Mouse (Mus musculus) liver, embryonic 11.5 days (tissue): ENCODE measurements at regions not wholly inside any gene's neighbourhood (a gene's known extent, or its start where the extent isn't known, plus 50 kb on each side); places are given as distances from the start of the nearest gene placed in this dataset.

ENCODE experiments used
- ATAC-seq: fragments of 200-750 bp; cut with Nextera tagmentation; replicated peaks from 2 replicates; pipeline ENCODE4 v1.8.0; 2017; ENCODE audit warnings: moderate number of reproducible peaks, mild to moderate bottlenecking, moderate TSS enrichment, moderate library complexity; ENCODE audit not compliant: low FRiP score
- DNase-seq: peaks from one replicate; pipeline ENCODE4 v3.0.0-alpha.2; 2017; ENCODE audit warnings: low spot score
- H3K27ac ChIP-seq: fragments of 300-500 bp; sonication (generic); 2 replicates; pipeline ENCODE4 v1.5.1; 2014; ENCODE audit warnings: mild to moderate bottlenecking, low read depth, low read length, control low read depth
- H3K27me3 ChIP-seq: fragments of 300-500 bp; sonication (generic); replicated peaks from 2 replicates; pipeline ENCODE4 v1.6.1; 2014; ENCODE audit warnings: low read length, mixed read lengths; ENCODE audit not compliant: control insufficient read depth, insufficient read depth
- H3K36me3 ChIP-seq: fragments of 300-500 bp; sonication (generic); 2 replicates; pipeline ENCODE4 v1.6.1; 2014; ENCODE audit warnings: mild to moderate bottlenecking, low read length, moderate library complexity, mixed read lengths; ENCODE audit not compliant: control insufficient read depth, insufficient read depth
- H3K4me1 ChIP-seq: fragments of 300-500 bp; sonication (generic); replicated peaks from 2 replicates; pipeline ENCODE4 v1.6.1; 2014; ENCODE audit warnings: low read length, mixed read lengths; ENCODE audit not compliant: control insufficient read depth, insufficient read depth
- H3K4me2 ChIP-seq: fragments of 300-500 bp; sonication (generic); 2 replicates; pipeline ENCODE4 v1.6.1; 2014; ENCODE audit warnings: mild to moderate bottlenecking, control low read depth, moderate library complexity
- H3K4me3 ChIP-seq: fragments of 300-500 bp; sonication (generic); 2 replicates; pipeline ENCODE4 v1.5.1; 2014; ENCODE audit warnings: low read depth, low read length, control low read depth
- H3K9ac ChIP-seq: fragments of 300-500 bp; sonication (generic); 2 replicates; pipeline ENCODE4 v1.6.1; 2014; ENCODE audit warnings: low read depth, low read length, control low read depth
- H3K9me3 ChIP-seq: fragments of 300-500 bp; sonication (generic); 2 replicates; pipeline ENCODE4 v1.6.1; 2016; ENCODE audit warnings: low read length, inconsistent platforms, mixed read lengths; ENCODE audit not compliant: control insufficient read depth
- WGBS: fragments of 180-500 bp; shearing (Covaris S2); extraction: QIAGEN DNeasy Blood & Tissue Kit; methylation state at CpG from one replicate; pipeline ENCODE4 v1.1.7; 2014; 5-methylcytosine and 5-hydroxymethylcytosine counted together

- Histone ChIP-seq H3K36me3 (no peaks in the 10 kb centered on the region), H3K27me3 (no peaks in the 10 kb centered on the region), H3K4me2 (no peak overlapping the region), H3K9me3 (no peaks in the 10 kb centered on the region), H3K27ac (no peak overlapping the region), H3K4me3 (no peak overlapping the region), H3K4me1 (no peaks in the 10 kb centered on the region), H3K9ac (no peak overlapping the region)
- ATAC-seq, result no peak
- 52% methylated on average over 2 of the region's 2 CpGs for WGBS
- no peak for DNase-seq
These were observed 104.5 kb upstream of the Npy2r start for GRCm38 (mm10) chr3:82652346-82652745.

GRCm38 (mm10) chr3:82640052-82640451 is 92.2 kb upstream of the Npy2r start:
- H3K4me1 ChIP-seq, result peaks cover 4% of the 10 kb centered on the region; the same call in 1 of the 2 replicates
- no peak for DNase-seq
- H3K27me3 ChIP-seq, result no peaks in the 10 kb centered on the region
- no peak overlapping the region for H3K4me3 ChIP-seq
- ATAC-seq, result no peak
- 83% methylated on average over 2 of the region's 2 CpGs for WGBS
- no peak overlapping the region for H3K4me2 ChIP-seq
- H3K9ac ChIP-seq, result no peak overlapping the region
- H3K27ac ChIP-seq, result no peak overlapping the region
- no peaks in the 10 kb centered on the region for H3K36me3 ChIP-seq
- H3K9me3 ChIP-seq, result no peaks in the 10 kb centered on the region

- H3K4me1 ChIP-seq, result peaks cover 4% of the 10 kb centered on the region; the same call in 1 of the 2 replicates
- ATAC-seq, result peak; percentile 84
- no peaks in the 10 kb centered on the region for H3K36me3 ChIP-seq
- H3K27ac ChIP-seq, result no peak overlapping the region
- no peak overlapping the region for H3K9ac ChIP-seq
- no peaks in the 10 kb centered on the region for H3K27me3 ChIP-seq
- DNase-seq, result peak; percentile 31
- no peak overlapping the region for H3K4me3 ChIP-seq
- H3K9me3 ChIP-seq, result no peaks in the 10 kb centered on the region
- no peak overlapping the region for H3K4me2 ChIP-seq
- WGBS, result 15% methylated on average over 3 of the region's 3 CpGs
These were observed 88.8 kb upstream of the Npy2r start for GRCm38 (mm10) chr3:82636666-82637065.

- no peak for DNase-seq
- ATAC-seq, result no peak
- WGBS, result 78% methylated on average over 3 of the region's 3 CpGs
- no peaks in the 10 kb centered on the region for H3K27me3 ChIP-seq
- H3K4me3 ChIP-seq, result no peak overlapping the region
- no peaks in the 10 kb centered on the region for H3K9me3 ChIP-seq
- H3K27ac ChIP-seq, result no peak overlapping the region
- H3K4me2 ChIP-seq, result no peak overlapping the region
- no peak overlapping the region for H3K9ac ChIP-seq
- no peaks in the 10 kb centered on the region for H3K4me1 ChIP-seq
- H3K36me3 ChIP-seq, result no peaks in the 10 kb centered on the region
These were observed 72.6 kb upstream of the Npy2r start for GRCm38 (mm10) chr3:82620418-82621003.

- WGBS, result 85% methylated on average over 5 of the region's 5 CpGs
These were observed 71.5 kb upstream of the Npy2r start for GRCm38 (mm10) chr3:82619371-82619770.

GRCm38 (mm10) chr3:82601880-82602279 is 54.0 kb upstream of the Npy2r start:
- Histone ChIP-seq H3K4me1 (no peaks in the 10 kb centered on the region), H3K9me3 (no peaks in the 10 kb centered on the region), H3K36me3 (no peaks in the 10 kb centered on the region), H3K9ac (no peak overlapping the region), H3K4me3 (no peak overlapping the region), H3K27me3 (no peaks in the 10 kb centered on the region), H3K4me2 (no peak overlapping the region), H3K27ac (no peak overlapping the region)
- ATAC-seq, result no peak
- 85% methylated on average over 4 of the region's 4 CpGs for WGBS
- DNase-seq, result no peak

More at GRCm38 (mm10) chr3:82619371-82619770, 71.5 kb upstream of the Npy2r start:
- Histone ChIP-seq H3K9me3 (no peaks in the 10 kb centered on the region), H3K9ac (no peak overlapping the region), H3K4me2 (no peak overlapping the region), H3K4me1 (no peaks in the 10 kb centered on the region), H3K27ac (no peak overlapping the region), H3K4me3 (no peak overlapping the region), H3K27me3 (no peaks in the 10 kb centered on the region), H3K36me3 (no peaks in the 10 kb centered on the region)
- DNase-seq (no peak), ATAC-seq (no peak)

GRCm38 (mm10) chr3:82598656-82599055 is 50.8 kb upstream of the Npy2r start:
- no peaks in the 10 kb centered on the region for H3K9me3 ChIP-seq
- ATAC-seq, result no peak

More at GRCm38 (mm10) chr3:82598656-82599055, 50.8 kb upstream of the Npy2r start:
- no peaks in the 10 kb centered on the region for H3K4me1 ChIP-seq
- no peak overlapping the region for H3K4me3 ChIP-seq
- no peak overlapping the region for H3K27ac ChIP-seq
- H3K27me3 ChIP-seq, result no peaks in the 10 kb centered on the region
- no peak overlapping the region for H3K4me2 ChIP-seq
- H3K9ac ChIP-seq, result no peak overlapping the region
- H3K36me3 ChIP-seq, result no peaks in the 10 kb centered on the region
- 79% methylated on average over 1 of the region's 1 CpGs for WGBS
- no peak for DNase-seq
